Mouse (Mus musculus) pancreas, adult 10 weeks (tissue): ENCODE results near the gene Akr1a1. TPM values are rescaled to one million over a fixed set of nuclear protein-coding genes. Genes with fewer than 3 reads are reported as not detected.

Source experiments
- polyA plus RNA-seq: library from polyadenylated mRNA; stranded (reverse); fragments of 350-450 nt; fragmentation: Illumina TruSeq; extraction: RNeasy Lipid Tissue Mini Kit (QIAGEN cat#74804); gene quantifications from one replicate; pipeline ENCODE4 v1.2.3, GENCODE M21; 2015; ENCODE audit warnings: low read depth, low replicate concordance; ENCODE audit not compliant: insufficient read depth

Gene Akr1a1
- polyA plus RNA-seq = 92.0 TPM

DNA sequence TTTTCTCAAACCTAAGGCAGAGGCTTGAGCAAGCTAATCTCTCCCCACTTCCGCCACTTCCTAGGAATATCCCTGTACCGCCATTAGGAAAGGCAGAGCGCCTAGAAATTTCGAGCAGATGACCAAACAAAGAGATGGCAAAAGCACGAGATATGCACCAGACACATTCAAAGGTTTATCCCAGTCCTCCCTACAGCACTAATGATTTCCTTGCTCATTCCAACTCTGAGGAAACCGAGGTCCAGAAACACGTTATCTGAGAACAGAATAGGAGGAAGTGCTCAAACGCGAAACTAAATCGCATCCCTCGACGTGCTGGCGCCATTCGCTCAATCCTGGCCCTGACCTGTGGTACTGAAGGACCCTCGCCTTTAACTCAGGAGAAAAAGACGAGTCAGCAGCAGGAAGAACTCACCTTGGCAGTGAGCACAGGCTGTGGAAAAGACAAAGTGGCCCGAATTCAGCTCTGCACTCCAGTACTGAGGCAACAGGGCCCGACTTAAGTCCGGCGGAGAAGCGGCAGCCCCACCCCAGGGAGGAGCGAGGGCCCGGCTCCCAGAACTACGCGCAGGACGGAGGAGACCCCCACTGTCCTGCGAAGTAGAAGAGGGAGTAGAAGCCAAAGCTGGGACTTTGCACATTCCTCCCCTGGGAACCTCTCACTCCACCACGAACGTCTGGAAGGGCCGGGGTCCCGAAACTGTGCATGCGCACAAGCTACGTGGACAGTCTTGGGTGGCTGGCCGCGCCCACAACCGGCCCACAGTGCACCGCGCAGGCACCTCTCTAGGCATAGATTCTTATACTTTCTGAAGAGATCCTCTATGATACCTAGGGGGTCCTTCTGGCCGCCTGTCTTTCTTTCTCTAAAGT, at the start of gene Akr1a1:
Akr1a1 (minus strand) TSS at position 757 of the 873 bp plus-strand sequence.

GRCm38 (mm10) chr4:116685402-116686061, 34.1 kb upstream of the Akr1a1 start, which contains the start of gene Prdx1:
Prdx1 (plus strand) TSS chr4:116685544.

DNA sequence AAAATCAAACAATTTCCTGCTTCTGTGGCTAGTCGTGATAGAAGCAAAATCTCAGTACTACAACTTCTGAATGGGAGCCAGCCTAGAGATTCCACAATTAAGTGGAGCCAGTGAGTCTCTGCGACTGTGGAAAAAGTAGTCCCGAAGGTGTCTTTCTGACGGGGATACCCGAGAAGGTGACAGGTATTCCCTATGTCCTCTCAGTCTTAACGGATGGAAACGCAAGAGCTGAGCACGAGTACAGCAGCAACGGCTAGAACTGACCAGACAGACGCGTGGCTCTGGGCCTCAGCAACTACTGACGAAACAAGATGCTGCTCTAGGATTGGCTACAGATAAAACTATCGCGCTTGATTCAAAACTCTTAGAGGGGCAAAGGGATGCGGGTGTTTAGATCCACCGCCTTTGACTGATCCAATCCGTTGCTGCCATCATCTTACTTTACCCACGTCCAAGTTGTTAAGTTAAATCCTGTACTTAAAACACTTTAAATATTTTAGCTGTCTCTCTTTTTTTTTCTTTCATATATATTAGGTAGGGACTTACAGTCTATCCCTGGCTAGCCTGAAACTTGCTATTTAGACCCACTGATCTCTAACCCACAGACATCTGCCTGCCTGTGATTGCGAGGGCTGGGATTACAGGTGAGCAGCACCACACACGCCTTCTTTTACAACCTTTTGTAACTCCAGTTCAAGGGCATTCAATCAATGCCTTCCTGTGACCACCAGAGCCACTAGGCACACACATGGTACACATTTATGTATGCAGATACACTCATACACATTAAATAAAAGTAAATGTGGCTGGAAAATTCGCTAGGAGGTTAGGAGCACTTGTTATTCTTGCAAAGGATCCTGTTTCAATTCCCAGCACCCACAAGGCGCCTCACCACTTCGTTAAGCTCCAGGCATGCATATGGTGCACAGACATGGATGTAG, 23.5 kb downstream of the Akr1a1 start, which contains the start of gene Nasp:
Nasp (minus strand) TSS at position 220 of the 941 bp plus-strand sequence.

GRCm38 (mm10) chr4:116596379-116596778, 55.1 kb downstream of the Akr1a1 start, which contains the start of gene Ccdc17:
Ccdc17 (plus strand) TSS chr4:116596654.

Other genes with a start within 250 kb of the Akr1a1 start
- gene Mast2, start 187.5 kb downstream of the Akr1a1 start, polyA plus RNA-seq = 6.4 TPM
- 1.9 TPM for gene Ipp, start 144.1 kb downstream of the Akr1a1 start, polyA plus RNA-seq
- 2.5 TPM for gene Tmem69, start 95.7 kb downstream of the Akr1a1 start, polyA plus RNA-seq
- gene Gpbp1l1, start 94.0 kb downstream of the Akr1a1 start, polyA plus RNA-seq = 20.0 TPM
- 8.6 TPM for gene Ccdc17, start 55.0 kb downstream of the Akr1a1 start, polyA plus RNA-seq
- 8.2 TPM for gene Nasp, start 23.7 kb downstream of the Akr1a1 start, polyA plus RNA-seq
- gene Prdx1, start 33.9 kb upstream of the Akr1a1 start, polyA plus RNA-seq = 56.7 TPM
- gene Mmachc, start 56.7 kb upstream of the Akr1a1 start, polyA plus RNA-seq = 3.9 TPM
- 16.9 TPM for gene Ccdc163, start 56.8 kb upstream of the Akr1a1 start, polyA plus RNA-seq
- 1.3 TPM for gene Tesk2, start 69.3 kb upstream of the Akr1a1 start, polyA plus RNA-seq
- gene Toe1, start 156.0 kb upstream of the Akr1a1 start, polyA plus RNA-seq = 2.9 TPM
- gene Mutyh, start 156.0 kb upstream of the Akr1a1 start, polyA plus RNA-seq = 1.1 TPM
- gene Hpdl, start 170.0 kb upstream of the Akr1a1 start, polyA plus RNA-seq = not detected
- 0.42 TPM for gene Zswim5, start 225.7 kb upstream of the Akr1a1 start, polyA plus RNA-seq